Mouse (Mus musculus): ENCODE results near the gene Agr2.

DNA sequence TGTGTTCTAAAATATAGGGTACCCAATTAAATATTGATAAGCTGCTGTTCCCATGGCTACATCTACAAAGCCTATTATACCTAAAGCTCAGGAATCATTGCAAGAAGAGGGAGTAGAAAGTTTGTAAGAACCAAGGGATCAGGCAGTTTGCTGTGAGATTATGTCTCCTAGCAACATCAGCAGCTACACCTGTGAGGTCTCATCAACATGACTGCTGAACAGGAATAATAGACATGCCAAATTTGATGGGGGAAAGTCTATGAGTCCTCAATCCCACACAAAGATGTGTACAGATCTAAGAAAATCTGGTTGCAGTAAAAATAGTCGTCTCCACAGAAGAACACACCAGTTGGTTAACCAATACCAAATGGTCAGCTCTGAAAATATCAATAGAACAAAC is 41.0 kb upstream of the Agr2 start:
- TF ChIP-seq CTCF (IDR thresholded peaks at IDR 0.05; ENCODE audit: borderline replicate concordance, insufficient read depth, low read depth, low read length) = no peak
- no peak for TF ChIP-seq POLR2A (IDR thresholded peaks at IDR 0.05; ENCODE audit: borderline replicate concordance, insufficient read depth, low read length)

Measured in cerebellum, adult 2 months (tissue).